Mouse (Mus musculus) intestine, postnatal 0 days (tissue): ENCODE results near the gene Rptor. TPM values are rescaled to one million over a fixed set of nuclear protein-coding genes. Genes with fewer than 3 reads are reported as not detected.
A peak's percentile ranks its signal among the peaks of the same experiment; 100 is the strongest.

Experiments used
- ATAC-seq: fragments of 200-750 bp; cut with Nextera tagmentation; 2 replicates; pipeline ENCODE4 v1.8.0; 2017; ENCODE audit warnings: mild to moderate bottlenecking, moderate TSS enrichment, moderate library complexity
- H3K27ac ChIP-seq: fragments of 300-500 bp; sonication (generic); 2 replicates; pipeline ENCODE4 v1.5.1; 2014; ENCODE audit warnings: mild to moderate bottlenecking, low read depth, low read length, moderate library complexity
- H3K27me3 ChIP-seq: fragments of 300-500 bp; sonication (generic); replicated peaks from 2 replicates; pipeline ENCODE4 v1.6.1; 2014; ENCODE audit warnings: low read length, mixed read lengths; ENCODE audit not compliant: control insufficient read depth, insufficient read depth
- H3K36me3 ChIP-seq: fragments of 300-500 bp; sonication (generic); 2 replicates; pipeline ENCODE4 v1.6.1; 2014; ENCODE audit warnings: mild to moderate bottlenecking, moderate library complexity; ENCODE audit not compliant: control insufficient read depth, insufficient read depth
- H3K4me1 ChIP-seq: fragments of 300-500 bp; sonication (generic); replicated peaks from 2 replicates; pipeline ENCODE4 v1.6.1; 2014; ENCODE audit warnings: antibody characterized with exemption, low read length, mixed read lengths; ENCODE audit not compliant: control insufficient read depth, insufficient read depth
- H3K4me2 ChIP-seq: fragments of 300-500 bp; sonication (generic); replicated peaks from 2 replicates; pipeline ENCODE4 v1.6.1; 2014; ENCODE audit warnings: low read depth, mild to moderate bottlenecking, moderate library complexity
- H3K4me3 ChIP-seq: fragments of 300-500 bp; sonication (generic); 2 replicates; pipeline ENCODE4 v1.5.1; 2014; ENCODE audit warnings: low read depth, low read length
- H3K9ac ChIP-seq: fragments of 300-500 bp; sonication (generic); 2 replicates; pipeline ENCODE4 v1.6.1; 2014; ENCODE audit warnings: mild to moderate bottlenecking, low read depth, low read length
- H3K9me3 ChIP-seq: fragments of 300-500 bp; sonication (generic); 2 replicates; pipeline ENCODE4 v1.6.1; 2016; ENCODE audit warnings: mixed run types; ENCODE audit not compliant: control insufficient read depth
- CTCF ChIP-seq: sonication (generic); IDR thresholded peaks from 2 replicates; pipeline ENCODE4 v1.5.1; 2016; ENCODE audit warnings: low read depth, mild to moderate bottlenecking, control low read depth, antibody characterized with exemption, moderate library complexity
- WGBS: fragments of 180-500 bp; shearing (Covaris S2); extraction: QIAGEN DNeasy Blood & Tissue Kit; methylation state at CpG from one replicate; pipeline ENCODE4 v1.1.7; 2014; 5-methylcytosine and 5-hydroxymethylcytosine counted together
- polyA plus RNA-seq: library from polyadenylated mRNA; unstranded; fragments of >200 nt; fragmentation: Nextera tagmentation; extraction: Ambion mirVana; gene quantifications from 2 replicates; pipeline ENCODE4 v1.2.1, GENCODE M21; 2015

The Rptor gene
- polyA plus RNA-seq, 1 experiment from 2014 or later = 5.1 TPM

DNA sequence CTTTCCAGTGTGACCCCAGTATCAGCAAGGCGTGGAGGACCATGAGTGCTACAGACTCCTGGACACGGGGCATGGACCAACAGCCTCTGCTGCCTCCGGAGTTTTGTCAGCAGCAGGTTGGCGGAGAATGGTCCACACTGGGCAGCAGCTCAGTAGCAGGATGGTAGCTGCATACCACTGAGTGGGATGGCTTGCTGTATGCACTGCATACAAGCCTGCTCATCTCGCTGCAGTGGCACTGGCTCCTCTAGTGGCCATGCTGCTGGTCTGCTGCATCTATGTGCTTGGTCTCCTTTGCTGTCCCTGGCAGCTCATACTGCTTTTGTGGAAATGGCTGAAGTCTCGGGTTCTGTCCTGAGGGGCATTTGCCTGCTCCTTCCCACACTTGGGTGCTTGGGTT is 34.8 kb downstream of the Rptor start:
- no peak overlapping the region for H3K4me2 ChIP-seq
- TF ChIP-seq CTCF = peak; percentile 65
- ATAC-seq = no peak
- H3K4me1 ChIP-seq = no peaks in the 10 kb centered on the region; the same call in 1 of the 2 replicates
- WGBS = 79% methylated on average over 6 of the region's 6 CpGs
- no peak overlapping the region for H3K27ac ChIP-seq
- no peaks in the 10 kb centered on the region for H3K9me3 ChIP-seq
- no peak overlapping the region for H3K9ac ChIP-seq
- H3K36me3 ChIP-seq = no peaks in the 10 kb centered on the region
- no peak overlapping the region for H3K4me3 ChIP-seq
- H3K27me3 ChIP-seq = no peaks in the 10 kb centered on the region

DNA sequence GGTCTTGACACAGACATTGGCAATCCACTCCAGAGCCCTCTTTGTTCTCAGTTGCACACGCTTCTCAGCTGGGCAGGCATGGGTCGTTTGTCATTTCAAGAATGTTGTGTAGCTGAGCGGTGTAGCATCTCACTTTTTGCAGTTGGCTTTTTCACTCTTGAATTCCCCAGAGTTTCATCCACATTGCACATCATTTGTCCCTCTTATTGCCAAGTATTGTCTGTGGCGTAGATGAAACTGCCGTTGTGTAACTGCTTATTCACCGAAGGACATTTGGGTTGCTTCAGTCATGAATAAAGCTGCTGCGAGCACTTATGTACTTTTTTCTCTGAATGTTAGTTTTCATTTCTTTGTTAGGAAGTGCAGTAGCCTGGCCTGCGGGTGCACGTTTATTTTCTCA is 37.8 kb downstream of the Rptor start:
- Histone ChIP-seq H3K36me3 (no peaks in the 10 kb centered on the region), H3K9me3 (no peaks in the 10 kb centered on the region), H3K4me3 (no peak overlapping the region), H3K27ac (no peak overlapping the region), H3K9ac (no peak overlapping the region), H3K27me3 (no peaks in the 10 kb centered on the region), H3K4me1 (no peaks in the 10 kb centered on the region), H3K4me2 (no peak overlapping the region)
- TF ChIP-seq CTCF = no peak
- 68% methylated on average over 9 of the region's 9 CpGs for WGBS
- ATAC-seq = no peak

DNA sequence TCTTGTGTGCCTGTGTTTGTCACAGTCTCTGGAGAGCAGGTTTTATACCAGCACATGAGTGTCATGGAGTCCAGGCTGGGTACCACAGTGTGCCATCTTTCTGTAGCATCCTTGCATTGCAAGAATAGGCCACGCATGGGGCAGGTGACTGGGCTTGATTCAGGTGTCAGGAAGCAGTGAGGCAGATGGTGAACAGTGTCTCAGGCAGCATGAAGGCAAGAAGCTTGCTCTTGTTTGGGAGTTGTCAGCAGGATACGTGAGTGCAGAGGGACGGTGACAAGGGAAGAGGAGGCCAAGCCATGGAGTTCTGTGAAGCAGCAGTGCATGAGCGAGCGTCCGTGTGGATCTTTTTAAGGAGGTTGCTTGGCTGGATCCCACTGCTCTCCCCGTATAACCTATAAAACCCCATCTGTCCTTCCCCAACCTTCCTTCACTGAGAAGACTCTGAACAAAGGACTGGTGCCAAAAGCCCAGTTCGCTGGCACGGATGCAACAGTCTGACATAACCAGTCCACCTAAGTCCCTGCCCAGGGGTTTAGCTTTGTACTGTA is 39.2 kb downstream of the Rptor start:
- H3K9me3 ChIP-seq = no peaks in the 10 kb centered on the region
- no peak overlapping the region for H3K27ac ChIP-seq
- no peak overlapping the region for H3K4me3 ChIP-seq
- WGBS = 91% methylated on average over 9 of the region's 9 CpGs
- no peaks in the 10 kb centered on the region for H3K27me3 ChIP-seq
- no peaks in the 10 kb centered on the region for H3K36me3 ChIP-seq
- no peak overlapping the region for H3K4me2 ChIP-seq
- no peak for TF ChIP-seq CTCF
- ATAC-seq = no peak
- H3K9ac ChIP-seq = no peak overlapping the region
- H3K4me1 ChIP-seq = no peaks in the 10 kb centered on the region

DNA sequence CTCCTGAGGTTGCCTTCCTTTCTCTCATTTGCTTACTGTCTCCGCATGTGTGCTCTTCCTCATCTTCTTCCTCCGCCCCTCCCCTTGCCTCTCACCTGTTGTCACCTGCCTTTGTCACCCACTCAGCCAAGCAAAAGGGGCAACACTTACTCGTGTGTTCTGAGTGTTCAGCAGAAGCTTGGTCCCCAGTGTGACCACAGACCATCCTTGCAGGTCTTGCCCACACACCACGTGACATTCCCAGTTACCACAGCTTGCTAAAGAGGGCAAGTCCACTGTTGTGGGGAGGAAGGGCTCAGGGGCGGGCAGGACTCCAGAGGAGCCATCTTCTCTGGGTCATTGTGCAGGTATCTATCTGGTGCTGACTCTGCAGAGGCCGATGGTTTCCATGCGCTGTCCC is 40.6 kb downstream of the Rptor start:
- no peak for ATAC-seq
- 86% methylated on average over 7 of the region's 7 CpGs for WGBS

DNA sequence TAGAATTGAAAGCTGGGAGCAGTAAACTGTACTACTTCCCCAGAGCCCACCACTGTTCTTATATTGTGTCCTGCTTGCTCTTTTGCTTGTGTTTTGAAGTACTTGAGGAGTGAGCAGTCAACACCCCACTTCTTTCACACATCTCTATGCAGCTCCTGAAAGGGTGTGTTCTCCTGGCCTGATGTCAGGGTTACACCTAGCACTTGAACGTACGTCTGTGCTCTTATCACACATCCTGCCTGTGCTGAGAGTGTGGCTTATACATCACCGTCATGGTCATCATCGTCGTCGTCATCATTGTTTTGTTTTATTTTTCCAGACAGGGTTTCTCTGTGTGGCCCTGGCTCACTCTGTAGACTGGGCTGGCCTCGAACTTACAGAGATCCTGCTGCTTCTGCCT is 41.4 kb downstream of the Rptor start:
- WGBS = 53% methylated on average over 7 of the region's 7 CpGs
- H3K4me2 ChIP-seq = no peak overlapping the region
- H3K4me1 ChIP-seq = no peaks in the 10 kb centered on the region

More for the DNA sequence above, 40.6 kb downstream of the Rptor start:
- Histone ChIP-seq H3K9me3 (no peaks in the 10 kb centered on the region), H3K27me3 (no peaks in the 10 kb centered on the region), H3K4me3 (no peak overlapping the region), H3K9ac (no peak overlapping the region), H3K36me3 (no peaks in the 10 kb centered on the region), H3K27ac (no peak overlapping the region), H3K4me1 (no peaks in the 10 kb centered on the region), H3K4me2 (no peak overlapping the region)
- no peak for TF ChIP-seq CTCF

DNA sequence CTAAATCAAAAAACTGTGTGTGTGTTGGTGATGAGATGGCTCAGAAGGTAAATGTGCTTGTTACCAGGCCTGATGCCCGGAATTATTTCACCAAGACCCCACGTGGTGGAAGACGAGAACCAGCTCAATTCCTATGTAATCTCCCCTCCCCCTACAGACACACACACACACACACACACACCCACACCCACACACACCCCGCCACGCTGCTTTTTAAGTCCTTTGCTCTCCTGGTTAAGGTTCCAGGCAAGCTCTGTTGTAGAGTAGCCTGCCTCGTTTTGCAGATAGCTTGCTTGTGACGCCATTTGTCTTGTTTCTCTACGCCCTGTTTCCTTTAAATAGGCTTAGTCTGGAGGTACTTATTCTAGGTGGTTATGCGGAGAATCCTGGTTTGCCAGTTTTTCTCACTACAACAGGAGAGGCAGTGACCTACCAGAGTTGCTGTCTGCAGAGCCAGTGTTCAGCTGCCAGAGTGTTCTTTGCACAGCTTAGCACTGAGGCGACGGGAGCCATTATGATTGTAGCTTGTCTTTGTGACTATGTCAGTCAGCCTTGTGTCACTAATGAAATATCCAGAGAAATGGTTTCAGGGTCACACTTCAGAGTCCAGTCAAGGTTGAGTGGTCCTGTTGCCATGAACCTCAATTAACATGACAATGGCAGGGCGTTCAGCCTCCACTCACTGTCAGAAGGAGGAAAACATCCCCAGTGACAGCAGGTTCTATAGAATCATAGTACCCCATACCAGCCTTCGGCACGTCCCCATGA is 42.1 kb downstream of the Rptor start:
- H3K27ac ChIP-seq = no peak overlapping the region
- no peaks in the 10 kb centered on the region for H3K9me3 ChIP-seq
- no peaks in the 10 kb centered on the region for H3K27me3 ChIP-seq
- TF ChIP-seq CTCF = no peak
- no peaks in the 10 kb centered on the region for H3K4me1 ChIP-seq
- no peaks in the 10 kb centered on the region for H3K36me3 ChIP-seq
- H3K4me3 ChIP-seq = no peak overlapping the region
- no peak for ATAC-seq
- no peak overlapping the region for H3K4me2 ChIP-seq
- no peak overlapping the region for H3K9ac ChIP-seq
- 87% methylated on average over 14 of the region's 14 CpGs for WGBS

More for the DNA sequence above, 41.4 kb downstream of the Rptor start:
- TF ChIP-seq CTCF = no peak
- Histone ChIP-seq H3K27ac (no peak overlapping the region), H3K27me3 (no peaks in the 10 kb centered on the region), H3K36me3 (no peaks in the 10 kb centered on the region), H3K9ac (no peak overlapping the region), H3K4me3 (no peak overlapping the region), H3K9me3 (no peaks in the 10 kb centered on the region)
- no peak for ATAC-seq
